13 mouse cellular contexts compared by ENCODE assay signal in the genomic region with DNA sequence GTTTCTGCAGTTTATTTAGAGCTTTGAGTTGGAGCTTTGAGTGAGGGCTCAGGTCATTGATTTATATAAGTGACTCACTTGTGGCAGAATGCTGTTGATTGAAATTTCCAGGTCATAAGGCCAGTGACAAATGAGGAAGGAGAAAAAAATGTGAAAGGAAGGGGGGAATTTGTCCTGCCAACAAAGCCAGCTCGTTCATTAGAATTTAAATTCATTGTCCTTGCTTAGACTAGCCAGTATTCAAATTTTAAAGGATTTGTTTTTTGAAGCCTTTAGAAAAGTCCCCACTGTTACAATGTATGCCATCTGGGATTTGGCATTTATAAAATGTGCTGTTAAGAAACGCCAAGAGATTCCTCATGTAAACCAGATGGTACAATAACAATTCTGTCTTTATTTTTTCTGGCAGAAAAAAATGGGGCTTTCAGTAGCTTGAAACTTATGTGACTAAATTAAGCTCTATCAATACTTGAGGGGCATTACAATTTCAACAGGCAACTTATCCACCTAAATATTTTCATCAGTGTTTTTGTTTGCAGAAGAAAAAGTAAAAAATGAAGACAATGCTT. TPM values are rescaled to one million over a fixed set of nuclear protein-coding genes. Genes with fewer than 3 reads are reported as not detected.
DNase-seq lines count a peak whose midpoint lies in the region; ATAC-seq lines count a peak whose summit lies in the region.
"Had no signal": no experiment of that assay in that cellular context is flagged by ENCODE, and none has a peak within 500 bp of the region (broad histone marks: within the 10 kb centered on the region; RNA-seq: fewer than 3 reads in every experiment).

No protein-coding gene starts in this region.

- DNase-seq in hindbrain, embryonic 10.5 days (ENCODE audit: low spot score) = no peak
- no peak for DNase-seq in hindbrain, embryonic 14.5 days (ENCODE audit: low spot score)
- peak; percentile 39 for DNase-seq in midbrain, embryonic 14.5 days
- no peak for DNase-seq in midbrain, embryonic 11.5 days (ENCODE audit: low spot score, missing footprints)
- peak; percentile 10 for DNase-seq in embryo, embryonic 11 days
- peak; percentile 83 for DNase-seq in telencephalon, adult 2 months (ENCODE audit: low read depth, low spot score)
- DNase-seq in thymus, postnatal 10 days (ENCODE audit: low spot score in 2 of 2) = no peak
- DNase-seq: lung, postnatal 14 days; right cerebral cortex, postnatal 14 days; thymus, postnatal 25 days had no signal

- no peaks in the 10 kb centered on the region for H3K36me3 ChIP-seq in hindbrain, embryonic 10.5 days
- H3K36me3 ChIP-seq in hindbrain, embryonic 14.5 days (replicated peaks; ENCODE audit: control insufficient read depth, insufficient read depth) = no peaks in the 10 kb centered on the region
- no peaks in the 10 kb centered on the region for H3K36me3 ChIP-seq in midbrain, embryonic 14.5 days (ENCODE audit: control insufficient read depth, insufficient read depth, low read length)
- H3K36me3 ChIP-seq in midbrain, embryonic 11.5 days (ENCODE audit: control insufficient read depth, insufficient read depth, low read length) = no peaks in the 10 kb centered on the region
- H3K36me3 ChIP-seq: liver, embryonic 12.5 days had no signal

- H3K4me3 ChIP-seq in hindbrain, embryonic 10.5 days = no peak overlapping the region
- H3K4me3 ChIP-seq in hindbrain, embryonic 14.5 days (replicated peaks; ENCODE audit: low read length) = no peak overlapping the region
- no peak overlapping the region for H3K4me3 ChIP-seq in midbrain, embryonic 14.5 days (replicated peaks; ENCODE audit: low read depth, low read length)
- no peak overlapping the region for H3K4me3 ChIP-seq in midbrain, embryonic 11.5 days (ENCODE audit: low read depth, low read length)
- H3K4me3 ChIP-seq: liver, embryonic 12.5 days had no signal

- peaks cover 24% of the 10 kb centered on the region for H3K4me1 ChIP-seq in hindbrain, embryonic 10.5 days (replicated peaks)
- peaks cover 14% of the 10 kb centered on the region for H3K4me1 ChIP-seq in hindbrain, embryonic 14.5 days (replicated peaks; ENCODE audit: control insufficient read depth, insufficient read depth, low read length)
- peaks cover 12% of the 10 kb centered on the region for H3K4me1 ChIP-seq in midbrain, embryonic 14.5 days (ENCODE audit: control insufficient read depth, insufficient read depth, low read length)
- peaks cover 6% of the 10 kb centered on the region; the same call in 1 of the 2 replicates for H3K4me1 ChIP-seq in midbrain, embryonic 11.5 days (ENCODE audit: control insufficient read depth, insufficient read depth, low read length)
- H3K4me1 ChIP-seq: liver, embryonic 12.5 days had no signal

- H3K27me3 ChIP-seq in hindbrain, embryonic 10.5 days (ENCODE audit: insufficient read depth, poor library complexity, severe bottlenecking) = no peaks in the 10 kb centered on the region
- H3K27me3 ChIP-seq in hindbrain, embryonic 14.5 days (ENCODE audit: control insufficient read depth, insufficient read depth, low read length) = no peaks in the 10 kb centered on the region
- H3K27me3 ChIP-seq in midbrain, embryonic 14.5 days (ENCODE audit: control insufficient read depth, insufficient read depth, low read length) = no peaks in the 10 kb centered on the region
- no peaks in the 10 kb centered on the region; the same call in 1 of the 2 replicates for H3K27me3 ChIP-seq in midbrain, embryonic 11.5 days (ENCODE audit: control insufficient read depth, insufficient read depth, low read length)
- H3K27me3 ChIP-seq: liver, embryonic 12.5 days had no signal

- H3K9ac ChIP-seq in hindbrain, embryonic 14.5 days = no peak overlapping the region
- H3K9ac ChIP-seq in midbrain, embryonic 14.5 days (replicated peaks; ENCODE audit: low read length) = no peak overlapping the region
- H3K9ac ChIP-seq in midbrain, embryonic 11.5 days (ENCODE audit: low read length) = no peak overlapping the region
- H3K9ac ChIP-seq: liver, embryonic 12.5 days had no signal

- ATAC-seq in hindbrain, embryonic 14.5 days (ENCODE audit: low FRiP score) = no peak
- ATAC-seq in midbrain, embryonic 14.5 days (ENCODE audit: low FRiP score, low TSS enrichment) = no peak
- no peak for ATAC-seq in midbrain, embryonic 11.5 days (ENCODE audit: low FRiP score)
- ATAC-seq: liver, embryonic 12.5 days had no signal

- H3K9me3 ChIP-seq in hindbrain, embryonic 10.5 days = no peaks in the 10 kb centered on the region
- no peaks in the 10 kb centered on the region for H3K9me3 ChIP-seq in hindbrain, embryonic 14.5 days (ENCODE audit: control insufficient read depth, low read length)
- H3K9me3 ChIP-seq in midbrain, embryonic 14.5 days (ENCODE audit: control insufficient read depth, low read length) = no peaks in the 10 kb centered on the region
- no peaks in the 10 kb centered on the region for H3K9me3 ChIP-seq in midbrain, embryonic 11.5 days (ENCODE audit: control insufficient read depth, low read length)
- H3K9me3 ChIP-seq: liver, embryonic 12.5 days had no signal

- no peak overlapping the region for H3K4me2 ChIP-seq in hindbrain, embryonic 14.5 days (replicated peaks)
- H3K4me2 ChIP-seq in midbrain, embryonic 14.5 days (ENCODE audit: low read length) = no peak overlapping the region
- H3K4me2 ChIP-seq in midbrain, embryonic 11.5 days = no peak overlapping the region
- H3K4me2 ChIP-seq: liver, embryonic 12.5 days had no signal

- 36% methylated on average over 2 of the region's 2 CpGs for WGBS in hindbrain, embryonic 10.5 days
- WGBS in hindbrain, embryonic 14.5 days = 20% methylated on average over 2 of the region's 2 CpGs
- 10% methylated on average over 2 of the region's 2 CpGs for WGBS in midbrain, embryonic 14.5 days
- WGBS in midbrain, embryonic 11.5 days = 44% methylated on average over 2 of the region's 2 CpGs

- H3K27ac ChIP-seq in hindbrain, embryonic 10.5 days = peak overlapping the region; percentile 14; the same call in 1 of the 2 replicates
- H3K27ac ChIP-seq in hindbrain, embryonic 14.5 days = no peak overlapping the region
- no peak overlapping the region for H3K27ac ChIP-seq in midbrain, embryonic 14.5 days (replicated peaks; ENCODE audit: low read depth, low read length)
- no peak overlapping the region for H3K27ac ChIP-seq in midbrain, embryonic 11.5 days (ENCODE audit: low read depth, low read length)
- H3K27ac ChIP-seq: liver, embryonic 12.5 days had no signal

RNA-seq across cellular contexts. Expression of a gene that starts 11.8 kb away (rescaled TPM):
- 0.11 TPM in 1 of 2 replicates, not detected in the other for polyA plus RNA-seq in hindbrain, embryonic 10.5 days (2016; fragmentation: Nextera tagmentation; extraction: Ambion mirVana)
- not detected in 2 replicates for polyA plus RNA-seq in hindbrain, embryonic 14.5 days (2014; fragmentation: Nextera tagmentation; extraction: Ambion mirVana)
- polyA plus RNA-seq in midbrain, embryonic 14.5 days (2014; fragmentation: Nextera tagmentation; extraction: Ambion mirVana) = not detected in 2 replicates
- polyA plus RNA-seq in midbrain, embryonic 11.5 days (2014; fragmentation: Nextera tagmentation; extraction: Ambion mirVana) = not detected in 2 replicates
- polyA plus RNA-seq: heart, embryonic 16.5 days; kidney, embryonic 16.5 days; liver, embryonic 12.5 days had no signal

RNA-seq across cellular contexts. Expression of a gene that starts 16.7 kb away (rescaled TPM):
- 0.05 and 0.12 TPM in 2 replicates for polyA plus RNA-seq in hindbrain, embryonic 10.5 days (2016; fragmentation: Nextera tagmentation; extraction: Ambion mirVana)
- not detected in 2 replicates for polyA plus RNA-seq in hindbrain, embryonic 14.5 days (2014; fragmentation: Nextera tagmentation; extraction: Ambion mirVana)
- not detected in 2 replicates for polyA plus RNA-seq in midbrain, embryonic 14.5 days (2014; fragmentation: Nextera tagmentation; extraction: Ambion mirVana)
- polyA plus RNA-seq in midbrain, embryonic 11.5 days (2014; fragmentation: Nextera tagmentation; extraction: Ambion mirVana) = not detected in 2 replicates

RNA-seq across cellular contexts. Expression of a gene that starts 45.0 kb away (rescaled TPM):
- polyA plus RNA-seq in hindbrain, embryonic 10.5 days (2016; fragmentation: Nextera tagmentation; extraction: Ambion mirVana) = 40.4 and 50.4 TPM in 2 replicates
- polyA plus RNA-seq in hindbrain, embryonic 14.5 days (2014; fragmentation: Nextera tagmentation; extraction: Ambion mirVana) = 12.4 and 12.7 TPM in 2 replicates
- 28.6 and 30.3 TPM in 2 replicates for polyA plus RNA-seq in midbrain, embryonic 14.5 days (2014; fragmentation: Nextera tagmentation; extraction: Ambion mirVana)
- polyA plus RNA-seq in midbrain, embryonic 11.5 days (2014; fragmentation: Nextera tagmentation; extraction: Ambion mirVana) = 27.3 and 28.9 TPM in 2 replicates

RNA-seq across cellular contexts. Expression of a gene that starts 46.8 kb away (rescaled TPM):
- polyA plus RNA-seq in hindbrain, embryonic 10.5 days (2016; fragmentation: Nextera tagmentation; extraction: Ambion mirVana) = not detected in 2 replicates
- not detected in 2 replicates for polyA plus RNA-seq in hindbrain, embryonic 14.5 days (2014; fragmentation: Nextera tagmentation; extraction: Ambion mirVana)
- polyA plus RNA-seq in midbrain, embryonic 14.5 days (2014; fragmentation: Nextera tagmentation; extraction: Ambion mirVana) = not detected in 2 replicates
- polyA plus RNA-seq in midbrain, embryonic 11.5 days (2014; fragmentation: Nextera tagmentation; extraction: Ambion mirVana) = 0.26 TPM in 1 of 2 replicates, not detected in the other
- polyA plus RNA-seq: heart, embryonic 16.5 days; kidney, embryonic 16.5 days had no signal

RNA-seq across cellular contexts. Expression of a gene that starts 54.8 kb away (rescaled TPM):
- 25.1 and 27.3 TPM in 2 replicates for polyA plus RNA-seq in hindbrain, embryonic 10.5 days (2016; fragmentation: Nextera tagmentation; extraction: Ambion mirVana)
- polyA plus RNA-seq in hindbrain, embryonic 14.5 days (2014; fragmentation: Nextera tagmentation; extraction: Ambion mirVana) = 12.0 and 15.2 TPM in 2 replicates
- 9.5 and 33.7 TPM in 2 replicates for polyA plus RNA-seq in midbrain, embryonic 14.5 days (2014; fragmentation: Nextera tagmentation; extraction: Ambion mirVana)
- 23.2 and 23.6 TPM in 2 replicates for polyA plus RNA-seq in midbrain, embryonic 11.5 days (2014; fragmentation: Nextera tagmentation; extraction: Ambion mirVana)

Comparison
In these comparisons a context has a peak if more than half of its experiments do, and no peak if none do; other contexts are left out.
1. DNase-seq: peak in midbrain, embryonic 14.5 days (single experiment), embryo, embryonic 11 days (single experiment) and telencephalon, adult 2 months (single experiment); none in hindbrain, embryonic 10.5 days (single experiment), hindbrain, embryonic 14.5 days (single experiment), midbrain, embryonic 11.5 days (single experiment) and thymus, postnatal 10 days (0 of 2).